In the genomic region with DNA sequence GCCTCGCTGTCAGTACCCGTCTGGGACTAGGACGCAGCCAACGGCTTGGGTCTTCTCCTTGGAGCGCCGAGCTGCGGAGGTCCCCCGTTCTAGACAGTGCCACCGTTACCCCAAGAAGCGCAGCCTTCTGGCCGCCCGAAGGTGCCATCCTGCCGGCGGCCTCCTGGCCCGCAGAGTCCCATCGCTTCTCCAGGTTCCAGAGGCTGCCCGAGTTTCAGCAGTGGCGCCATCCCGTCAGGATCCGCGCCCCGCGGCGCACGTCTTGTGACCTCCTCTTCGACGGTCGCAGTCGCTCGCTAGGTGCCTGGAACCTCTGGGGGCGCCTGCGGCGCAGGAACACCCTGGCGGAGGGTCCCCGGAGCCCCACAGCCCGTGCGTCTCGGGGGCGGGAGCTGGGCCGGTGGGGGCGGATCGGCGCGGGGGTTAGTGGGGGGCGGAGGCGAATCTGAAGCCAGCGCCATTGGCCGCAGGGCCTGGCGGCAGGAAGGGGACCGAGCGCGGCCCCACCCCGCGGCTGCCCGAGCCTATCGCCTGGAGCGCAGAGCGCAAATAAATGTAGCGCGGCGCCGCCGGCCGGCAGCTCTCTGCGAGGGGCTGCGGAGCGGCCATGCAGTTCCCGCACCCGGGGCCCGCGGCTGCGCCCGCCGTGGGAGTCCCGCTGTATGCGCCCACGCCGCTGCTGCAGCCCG, we compare ENCODE assay signal across 8 mouse cellular contexts. TPM values are rescaled to one million over a fixed set of nuclear protein-coding genes. Genes with fewer than 3 reads are reported as not detected.
DNase-seq lines count a peak whose midpoint lies in the region; ATAC-seq and TF ChIP-seq lines count a peak whose summit lies in the region.

A gene (plus strand): TSS at position 548 of the 689 bp plus-strand sequence.

- DNase-seq in CH12.LX (ENCODE audit: extremely low read depth), result peak; percentile 67
- peak; percentile 20 for DNase-seq in forebrain, postnatal 0 days
- peak; percentile 61 for DNase-seq in hindbrain, embryonic 11.5 days (ENCODE audit: low spot score)
- DNase-seq in layer of hippocampus, postnatal 36 days, result peak; percentile 24 to 30
- DNase-seq in lung, postnatal 4 days, result peak; percentile 93 to 96
- DNase-seq in retina, embryonic 14.5 days (ENCODE audit: low spot score), result peak; percentile 50
- DNase-seq in thymus, postnatal 14 days, result peak; percentile 51

- peak within 1 kb of the TSS; percentile 86 to 93 (median 91) for H3K4me3 ChIP-seq in CH12.LX (replicated peaks in 1 of 3; ENCODE audit: low read depth in 2 of 3, low read length in 2 of 3, poor library complexity in 1 of 3)
- peak within 1 kb of the TSS; percentile 75 for H3K4me3 ChIP-seq in bone marrow, adult 2 months (replicated peaks; ENCODE audit: control insufficient read depth, low read depth, low read length)
- peak within 1 kb of the TSS; percentile 34 for H3K4me3 ChIP-seq in forebrain, postnatal 0 days (ENCODE audit: low read depth, low read length)
- H3K4me3 ChIP-seq in hindbrain, embryonic 11.5 days (ENCODE audit: low read depth, low read length), result peak within 1 kb of the TSS; percentile 39

- peak; percentile 48 for ATAC-seq in forebrain, postnatal 0 days
- ATAC-seq in hindbrain, embryonic 11.5 days (ENCODE audit: low FRiP score), result peak; percentile 65

- peak within 1 kb of the TSS; percentile 99 for H3K4me2 ChIP-seq in CH12.LX (ENCODE audit: insufficient read depth, low read depth, poor library complexity, severe bottlenecking)
- H3K4me2 ChIP-seq in forebrain, postnatal 0 days (ENCODE audit: low read depth), result peak within 1 kb of the TSS; percentile 43
- H3K4me2 ChIP-seq in hindbrain, embryonic 11.5 days (replicated peaks; ENCODE audit: low read depth, low read length), result peak within 1 kb of the TSS; percentile 27

- no peak; the same call in 1 of the 2 replicates for TF ChIP-seq RAD21 in CH12.LX (IDR thresholded peaks at IDR 0.05; ENCODE audit: low read depth, low read length)

- peaks cover 3% of the 10 kb centered on the region; the same call in 1 of the 2 replicates for H3K79me2 ChIP-seq in CH12.LX (replicated peaks; ENCODE audit: control insufficient read depth, extremely low read depth, insufficient read depth, poor library complexity, severe bottlenecking)

- H3K27ac ChIP-seq in CH12.LX (ENCODE audit: insufficient read depth, low read depth), result peak within 1 kb of the TSS; percentile 54
- H3K27ac ChIP-seq in bone marrow, adult 2 months (ENCODE audit: control insufficient read depth, insufficient read depth, low read depth, low read length, poor library complexity), result peak within 1 kb of the TSS; percentile 97
- 0 out of 2 replicates have a peak within 1 kb of the TSS, but pooled peaks have one; percentile 9 for H3K27ac ChIP-seq in forebrain, postnatal 0 days (ENCODE audit: low read depth, low read length)
- H3K27ac ChIP-seq in hindbrain, embryonic 11.5 days (ENCODE audit: low read depth, low read length), result no peak within 1 kb of the TSS; the same call in 1 of the 2 replicates

- peak; percentile 98 for TF ChIP-seq POLR2A in CH12.LX (IDR thresholded peaks at IDR 0.05; ENCODE audit: low read depth, low read length)
- peak; percentile 90; the same call in 1 of the 2 replicates for TF ChIP-seq POLR2A in bone marrow, adult 2 months (IDR thresholded peaks at IDR 0.05; ENCODE audit: borderline replicate concordance, control insufficient read depth, low read depth, low read length)

- H3K9me3 ChIP-seq in CH12.LX (replicated peaks; ENCODE audit: low read length), result peaks cover 2% of the 10 kb centered on the region
- H3K9me3 ChIP-seq in forebrain, postnatal 0 days (ENCODE audit: low read length), result no peaks in the 10 kb centered on the region
- H3K9me3 ChIP-seq in hindbrain, embryonic 11.5 days (ENCODE audit: control insufficient read depth, low read length), result no peaks in the 10 kb centered on the region

- in situ Hi-C loops in CH12.LX (cut with MboI; ENCODE audit: low pct_ligation_motif_present, low pct_unique_long_range_greater_than_20kb, low sequenced_read_pairs), result no loop called here

- peaks cover 2 to 11% of the 10 kb centered on the region in 2 experiments for H3K36me3 ChIP-seq in CH12.LX (replicated peaks in 1 of 2; ENCODE audit: control insufficient read depth in 1 of 2, insufficient read depth in 1 of 2, low read length in 1 of 2)
- no peaks in the 10 kb centered on the region for H3K36me3 ChIP-seq in forebrain, postnatal 0 days (ENCODE audit: insufficient read depth)
- no peaks in the 10 kb centered on the region for H3K36me3 ChIP-seq in hindbrain, embryonic 11.5 days (ENCODE audit: control insufficient read depth, insufficient read depth, low read length)

- H3K4me1 ChIP-seq in CH12.LX (ENCODE audit: control insufficient read depth in 1 of 2, insufficient read depth in 2 of 2), result peaks cover 0 to 28% of the 10 kb centered on the region in 2 experiments; a peak in 2 of 4 replicates
- H3K4me1 ChIP-seq in bone marrow, adult 2 months (ENCODE audit: control insufficient read depth, insufficient read depth, low read length), result no peaks in the 10 kb centered on the region; the same call in 1 of the 2 replicates
- H3K4me1 ChIP-seq in forebrain, postnatal 0 days (ENCODE audit: insufficient read depth), result no peaks in the 10 kb centered on the region
- H3K4me1 ChIP-seq in hindbrain, embryonic 11.5 days (replicated peaks; ENCODE audit: control insufficient read depth, insufficient read depth, low read length), result 0 out of 2 replicates have a peak, but pooled peaks cover 2% of the 10 kb centered on the region

- peak in 1 of 2 experiments; percentile 19; a peak in 1 of 4 replicates for TF ChIP-seq CTCF in CH12.LX (conservative IDR thresholded peaks at IDR 0.05 in 1 of 2, IDR thresholded peaks at IDR 0.05 in 1 of 2; ENCODE audit: low read depth in 2 of 2, low read length in 2 of 2)
- no peak for TF ChIP-seq CTCF in bone marrow, adult 2 months (IDR thresholded peaks at IDR 0.05; ENCODE audit: control insufficient read depth, insufficient read depth, low read length)
- TF ChIP-seq CTCF in forebrain, postnatal 0 days (IDR thresholded peaks at IDR 0.05; ENCODE audit: low read depth), result no peak

- peaks cover 10% of the 10 kb centered on the region for H3K27me3 ChIP-seq in CH12.LX (replicated peaks)
- H3K27me3 ChIP-seq in forebrain, postnatal 0 days (ENCODE audit: insufficient read depth, low read length), result peaks cover 55% of the 10 kb centered on the region
- peaks cover 58% of the 10 kb centered on the region for H3K27me3 ChIP-seq in hindbrain, embryonic 11.5 days (ENCODE audit: control insufficient read depth, insufficient read depth, low read length)

- H3K9ac ChIP-seq in CH12.LX (ENCODE audit: insufficient read depth, low read depth), result peak within 1 kb of the TSS; percentile 90
- no peak within 1 kb of the TSS for H3K9ac ChIP-seq in forebrain, postnatal 0 days
- 0 out of 2 replicates have a peak within 1 kb of the TSS, but pooled peaks have one; percentile 12 for H3K9ac ChIP-seq in hindbrain, embryonic 11.5 days (ENCODE audit: low read depth, low read length)

- dilution Hi-C loops in CH12.LX (cut with MboI; ENCODE audit: extremely low pct_ligation_motif_present, extremely low pct_unique_long_range_greater_than_20kb, low sequenced_read_pairs), result no loop called here

- TF ChIP-seq EP300 in CH12.LX (IDR thresholded peaks at IDR 0.05; ENCODE audit: low read length), result no peak

- under 1% methylated on average over 66 of the region's 79 CpGs for WGBS in bone marrow, adult 2 months
- WGBS in forebrain, postnatal 0 days, result 2% methylated on average over 68 of the region's 79 CpGs
- under 1% methylated on average over 60 of the region's 79 CpGs for WGBS in hindbrain, embryonic 11.5 days

TF ChIP-seq in CH12.LX, 34 proteins besides CTCF, POLR2A, EP300 and RAD21 (continues in another document):
- TF ChIP-seq BHLHE40 (IDR thresholded peaks at IDR 0.05; ENCODE audit: low read depth, low read length), result peak; percentile 53
- peak; percentile 42; the same call in 1 of the 2 replicates for TF ChIP-seq SIN3A (IDR thresholded peaks at IDR 0.05; ENCODE audit: low read length)
- TF ChIP-seq MEF2A (IDR thresholded peaks at IDR 0.05; ENCODE audit: borderline replicate concordance, low read depth, low read length), result no peak; the same call in 1 of the 2 replicates
- TF ChIP-seq E2F4 (IDR thresholded peaks at IDR 0.05; ENCODE audit: insufficient replicate concordance, low read depth, low read length), result no peak
- TF ChIP-seq JUND (conservative IDR thresholded peaks at IDR 0.05; ENCODE audit: low read depth, low read length), result no peak
- TF ChIP-seq POLR2AphosphoS2 (IDR thresholded peaks at IDR 0.05; ENCODE audit: low read depth, low read length), result peak; percentile 45; the same call in 1 of the 2 replicates
- no peak for TF ChIP-seq ELF1 (IDR thresholded peaks at IDR 0.05; ENCODE audit: low read depth, low read length)
- no peak for TF ChIP-seq SMC3 (IDR thresholded peaks at IDR 0.05; ENCODE audit: low read depth, low read length)
- peak; percentile 87 for TF ChIP-seq TBP (conservative IDR thresholded peaks at IDR 0.05; ENCODE audit: low read depth, low read length)
- peak; percentile 96 for TF ChIP-seq ZMIZ1 (IDR thresholded peaks at IDR 0.05; ENCODE audit: low read depth, low read length)
- TF ChIP-seq RCOR1 (conservative IDR thresholded peaks at IDR 0.05; ENCODE audit: low read depth, low read length), result no peak
- no peak for TF ChIP-seq USF2 (conservative IDR thresholded peaks at IDR 0.05; ENCODE audit: low read depth, low read length)
- TF ChIP-seq CHD1 (IDR thresholded peaks at IDR 0.05; ENCODE audit: low read depth, low read length), result no peak; the same call in 1 of the 2 replicates
- peak; percentile 75 for TF ChIP-seq TCF12 (IDR thresholded peaks at IDR 0.05; ENCODE audit: low read depth, low read length)
- no peak for TF ChIP-seq IRF4 (IDR thresholded peaks at IDR 0.05; ENCODE audit: low read depth, low read length)
- no peak for TF ChIP-seq KAT2A (IDR thresholded peaks at IDR 0.05; ENCODE audit: insufficient replicate concordance, low read length)
- no peak for TF ChIP-seq ZNF384 (IDR thresholded peaks at IDR 0.05; ENCODE audit: low read depth, low read length)
- TF ChIP-seq MAFK (IDR thresholded peaks at IDR 0.05; ENCODE audit: insufficient replicate concordance, low read length), result no peak
- TF ChIP-seq MAX (IDR thresholded peaks at IDR 0.05; ENCODE audit: low read length), result peak; percentile 3; the same call in 1 of the 2 replicates
- no peak for TF ChIP-seq USF1 (IDR thresholded peaks at IDR 0.05; ENCODE audit: low read depth, low read length)

RNA-seq across cellular contexts. Expression of the gene that starts here (rescaled TPM):
- 7.3 and 7.6 TPM in 2 replicates for total RNA-seq in CH12.LX (2012; rRNA removed)
- 9.1 and 11.0 TPM in 2 replicates for total RNA-seq in CH12.LX (2014; rRNA removed)
- 40.2 and 42.0 TPM in 2 replicates for polyA plus RNA-seq in CH12.LX (2012; ENCODE audit: insufficient read length, low read depth)
- polyA plus RNA-seq in bone marrow, adult 2 months (2011; ENCODE audit: insufficient read depth, insufficient read length, low replicate concordance, missing spikeins), result 11.0 and 19.3 TPM in 2 replicates
- total RNA-seq in forebrain, postnatal 0 days (2014; rRNA removed), result 0.69 and 1.1 TPM in 2 replicates
- 2.1 and 3.4 TPM in 2 replicates for polyA plus RNA-seq in forebrain, postnatal 0 days (2015; fragmentation: Nextera tagmentation; extraction: Ambion mirVana)
- 5.5 and 5.8 TPM in 2 replicates for polyA plus RNA-seq in hindbrain, embryonic 11.5 days (2014; fragmentation: Nextera tagmentation; extraction: Ambion mirVana)
- total RNA-seq in layer of hippocampus, postnatal 36 days (2021), result 1 to 10 TPM; 1.1 to 1.2 TPM

Comparison
In these comparisons a context has a peak if more than half of its experiments do, and no peak if none do; other contexts are left out.
1. DNase-seq: peak in every context shown above with its lines; median percentile 94 in lung, postnatal 4 days; 67 in CH12.LX; 61 in hindbrain, embryonic 11.5 days; 51 in thymus, postnatal 14 days; 50 in retina, embryonic 14.5 days; 27 in layer of hippocampus, postnatal 36 days; 20 in forebrain, postnatal 0 days.
2. H3K4me2 ChIP-seq: peak in every context shown above with its lines; median percentile 99 in CH12.LX; 43 in forebrain, postnatal 0 days; 27 in hindbrain, embryonic 11.5 days.
3. H3K4me3 ChIP-seq: peak in every context shown above with its lines; median percentile 91 in CH12.LX; 75 in bone marrow, adult 2 months; 39 in hindbrain, embryonic 11.5 days; 34 in forebrain, postnatal 0 days.